Mouse (Mus musculus) ES-E14 (cell line): ENCODE data around the gene Pax5.

Source experiments
- CHD2 ChIP-seq: IDR thresholded peaks from 2 replicates; pipeline ENCODE4 v1.6.1; 2014; ENCODE audit warnings: mild to moderate bottlenecking, low read depth, low read length, inconsistent platforms
- HCFC1 ChIP-seq: IDR thresholded peaks from 2 replicates; pipeline ENCODE4 v1.6.1; 2012; ENCODE audit warnings: low read length, inconsistent platforms, borderline replicate concordance; ENCODE audit not compliant: insufficient read depth
- MAFK ChIP-seq: IDR thresholded peaks from 2 replicates; pipeline ENCODE4 v1.6.1; 2014; ENCODE audit warnings: mild to moderate bottlenecking, low read depth, low read length, inconsistent platforms; ENCODE audit not compliant: insufficient read depth
- ZC3H11A ChIP-seq: IDR thresholded peaks from 2 replicates; pipeline ENCODE4 v1.6.1; 2012; ENCODE audit warnings: low read depth, mild to moderate bottlenecking, inconsistent platforms, low read length, borderline replicate concordance
- ZNF384 ChIP-seq: IDR thresholded peaks from 2 replicates; pipeline ENCODE4 v1.6.1; 2012; ENCODE audit warnings: low read depth, low read length, inconsistent platforms

GRCm38 (mm10) chr4:44710701-44711097, 412 bp upstream of the Pax5 start:
- TF ChIP-seq ZC3H11A (no peak), CHD2 (no peak), MAFK (no peak), HCFC1 (no peak), ZNF384 (no peak)
